Mouse (Mus musculus) right cerebral cortex, postnatal 36 days (tissue): Measurements from ENCODE around the gene Fxr1.
"Not testable (repeated sequence)": the region's sequence is repeated elsewhere in the genome, so short reads cannot be mapped to it uniquely, and the experiment has no call there.

Experiments
- DNase-seq, 2 experiments: peaks; one replicate each; pipeline ENCODE4 v3.0.0; 2022; ENCODE audit warnings: low spot score in 2 of 2, mixed read lengths in 1 of 2

The Fxr1 gene

DNA sequence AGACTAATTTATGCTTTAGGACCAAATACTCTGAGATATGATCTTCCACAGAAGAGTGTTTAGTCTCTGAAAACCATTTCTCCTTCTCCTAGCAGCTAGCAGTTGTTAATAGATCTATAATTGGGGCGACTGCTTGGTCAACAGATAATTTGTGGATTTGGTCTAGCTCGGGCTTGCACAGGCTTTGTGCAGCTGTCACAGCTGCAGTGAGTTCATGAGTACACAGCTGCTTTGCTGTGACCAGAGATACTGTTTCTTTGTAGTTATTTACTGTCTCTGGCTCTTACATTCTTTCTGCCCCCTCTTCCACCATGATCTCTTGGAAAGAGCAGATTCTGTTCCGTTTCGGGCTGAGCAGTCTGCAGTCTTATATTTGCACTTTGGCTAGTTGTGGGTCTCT, 22.2 kb downstream of the Fxr1 start:
- no peak for DNase-seq

DNA sequence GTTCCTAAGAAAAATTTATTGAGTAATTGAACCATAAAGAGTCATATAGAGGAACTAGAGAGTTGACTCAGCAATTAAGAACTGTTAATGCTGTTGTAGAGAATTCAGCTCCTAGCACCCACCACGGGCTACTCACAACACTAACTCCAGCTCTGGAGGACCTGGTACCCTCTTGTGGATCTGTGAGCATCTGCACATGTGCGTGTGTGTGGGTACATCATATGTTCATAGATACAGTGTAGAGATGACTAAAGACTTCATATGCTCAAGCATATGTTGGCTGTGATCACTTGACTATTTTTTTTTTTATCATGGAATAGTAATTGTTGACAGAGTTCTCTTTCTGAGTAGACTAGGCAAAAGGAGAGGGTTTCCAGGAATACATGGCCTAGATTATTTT, 42.6 kb downstream of the Fxr1 start:
- DNase-seq, result no peak

DNA sequence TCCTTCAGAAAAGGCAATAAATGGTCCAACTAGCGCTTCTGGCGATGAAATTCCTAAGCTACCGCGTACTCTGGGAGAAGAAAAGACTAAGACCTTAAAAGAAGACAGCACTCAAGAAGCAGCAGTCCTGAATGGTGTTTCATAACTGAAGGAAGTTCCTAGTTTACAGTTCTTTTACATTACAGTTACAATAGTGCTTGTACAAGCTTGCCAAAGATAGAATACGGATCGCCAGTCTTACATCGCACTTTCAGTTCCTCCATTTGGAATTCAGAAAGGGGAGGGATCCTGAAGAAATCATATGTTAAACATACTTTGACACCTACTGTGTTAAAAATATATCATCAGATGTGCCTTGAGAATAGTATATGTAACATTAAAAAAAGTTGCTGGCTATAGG, 49.2 kb downstream of the Fxr1 start:
- not testable (repeated sequence) for DNase-seq

DNA sequence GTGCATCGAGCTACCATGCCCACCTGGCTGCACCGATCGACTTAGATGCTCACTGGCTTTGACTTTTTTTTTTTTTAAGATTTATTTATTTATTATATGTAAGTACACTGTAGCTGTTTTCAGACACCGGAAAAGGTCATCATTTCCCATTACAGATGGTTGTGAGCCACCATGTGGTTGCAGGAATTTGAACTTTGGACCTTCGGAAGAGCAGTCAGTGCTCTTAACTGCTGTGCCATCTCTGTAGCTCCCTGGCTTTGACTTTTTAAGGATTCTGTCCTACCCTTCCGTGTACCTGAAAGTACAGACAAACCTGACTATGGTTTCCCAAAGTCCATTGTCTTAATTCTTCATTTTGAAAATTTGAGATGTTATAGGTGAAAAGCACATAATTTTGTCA, 53.0 kb downstream of the Fxr1 start:
- no peak for DNase-seq

DNA sequence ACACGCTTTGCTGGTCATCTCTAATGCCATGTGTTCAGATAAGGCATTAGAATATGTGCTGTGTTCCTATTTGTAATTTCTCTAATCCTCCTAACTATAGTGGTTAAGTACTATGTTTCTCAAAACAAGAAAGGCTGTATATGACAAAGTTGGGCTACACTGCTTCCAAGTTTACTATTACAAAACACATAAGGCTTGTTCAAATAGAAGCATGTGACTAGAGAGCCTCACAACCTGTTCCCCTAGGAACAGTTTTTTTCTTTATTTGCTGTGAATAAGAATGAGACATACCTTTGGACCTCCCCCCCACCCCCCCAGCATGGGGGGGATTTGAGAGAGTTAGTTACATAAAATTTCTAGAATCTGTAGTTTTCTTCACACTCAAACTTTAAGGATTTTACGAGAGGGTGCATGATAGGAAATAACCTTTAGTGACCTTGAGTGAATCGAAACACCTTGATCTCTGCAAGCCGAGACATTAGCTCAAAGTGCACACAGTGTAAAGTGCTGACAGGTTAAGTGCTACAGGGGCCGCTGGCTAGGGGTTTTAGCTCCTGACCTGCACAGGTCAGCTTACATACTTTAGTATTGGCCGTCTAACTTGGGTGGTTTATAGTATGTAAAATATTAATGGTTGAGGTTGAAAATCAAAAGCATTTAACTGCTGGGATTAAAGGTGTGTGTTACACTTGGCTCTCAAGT, 56.5 kb downstream of the Fxr1 start:
- DNase-seq, result no peak

DNA sequence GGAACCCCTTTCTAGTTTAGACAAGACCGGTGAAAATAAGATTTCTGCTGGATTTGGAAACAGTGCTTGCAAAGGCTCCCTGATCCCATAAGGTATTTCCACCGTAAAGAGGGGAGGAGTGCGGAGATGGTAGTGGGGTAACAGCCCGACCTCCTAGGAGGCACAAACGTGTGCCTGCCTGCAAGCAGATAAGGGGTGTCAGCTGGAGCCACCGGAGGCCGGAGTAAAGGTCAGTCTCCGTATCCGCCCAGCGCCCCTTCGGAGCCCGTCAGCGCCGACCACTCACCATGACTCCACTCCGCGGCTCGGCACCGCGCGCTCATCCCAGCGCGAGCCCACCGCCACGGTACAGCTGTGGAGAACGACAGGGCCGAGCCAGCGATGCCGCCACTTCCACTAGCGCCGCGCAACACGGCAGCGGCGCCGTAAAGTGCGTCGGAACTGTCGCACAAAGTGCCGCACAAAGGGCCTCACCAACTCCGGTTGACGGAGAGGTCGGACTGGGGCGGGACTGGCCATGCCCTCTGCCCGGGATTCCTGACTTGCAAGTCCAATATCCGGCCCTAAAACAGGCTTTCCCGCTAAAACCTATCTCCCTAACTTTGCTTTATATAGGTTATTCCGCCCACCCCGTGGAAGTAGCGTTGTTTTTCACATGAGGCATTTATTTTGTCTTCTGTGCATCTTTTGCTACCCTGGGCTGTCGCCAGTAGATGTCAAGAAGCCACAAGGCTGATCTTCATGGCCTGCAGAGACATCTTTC, 61.3 kb downstream of the Fxr1 start, which contains the start of gene Dnajc19:
Gene Dnajc19 (minus strand): TSS at position 422 of the 763 bp plus-strand sequence.
- DNase-seq, result peak; percentile 92 to 94

DNA sequence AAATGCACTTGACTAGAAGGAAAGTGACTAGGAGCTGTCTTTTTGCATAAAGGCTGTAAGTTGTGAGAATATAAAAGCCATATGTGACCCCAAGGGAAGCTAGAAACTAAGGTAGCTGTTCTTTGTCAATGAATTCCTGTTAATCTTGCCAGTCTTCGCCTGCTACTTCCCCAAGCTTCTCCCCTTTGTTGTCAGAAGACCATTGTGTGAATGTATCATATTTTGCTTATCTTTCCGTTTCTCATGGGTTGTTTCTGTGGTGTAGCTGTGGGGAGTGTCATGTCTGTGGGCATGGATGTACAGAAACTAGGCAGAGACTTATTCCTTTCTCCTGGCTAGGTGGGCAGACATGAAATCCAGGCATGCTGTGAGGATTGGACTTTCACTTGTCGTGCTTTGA, 62.2 kb downstream of the Fxr1 start:
- DNase-seq, result no peak

DNA sequence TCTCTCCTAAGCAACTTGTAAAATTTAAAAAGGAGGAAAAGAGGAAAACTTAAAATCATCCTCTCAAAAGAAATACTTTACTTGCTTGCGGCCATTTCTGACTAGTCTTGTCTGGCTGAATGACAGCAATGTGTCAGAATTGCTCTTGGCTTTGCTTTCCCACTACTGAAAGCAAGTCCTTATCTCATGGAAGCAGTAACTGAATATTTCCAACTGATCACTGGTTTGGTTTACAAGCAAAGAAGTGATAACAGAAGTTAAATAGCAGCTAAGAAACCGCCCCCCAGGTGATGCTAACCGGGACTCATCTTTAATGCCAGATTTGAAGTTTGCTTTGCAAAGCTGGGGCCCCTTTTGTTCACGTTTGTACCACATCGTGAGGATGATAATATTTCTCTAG, 63.9 kb downstream of the Fxr1 start:
- no peak for DNase-seq

DNA sequence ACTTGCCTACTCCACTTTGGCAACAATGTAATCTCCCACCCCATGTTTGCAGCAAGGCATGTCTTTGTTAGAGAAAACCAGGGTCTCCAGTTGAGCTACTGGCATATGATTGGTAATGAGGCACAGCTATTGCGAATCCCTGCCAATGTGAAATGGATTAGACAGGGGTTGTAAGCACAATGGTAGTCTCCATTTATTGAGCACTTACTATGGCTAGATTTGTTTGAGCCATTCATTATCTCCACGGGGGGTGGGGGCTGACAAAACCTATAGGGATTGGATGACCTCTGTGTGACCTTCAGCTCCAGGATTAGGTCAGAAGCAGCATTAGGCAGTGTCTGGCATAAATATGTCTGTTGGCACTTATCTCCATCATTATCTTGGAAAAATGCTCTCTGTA, 83.1 kb downstream of the Fxr1 start:
- no peak for DNase-seq

DNA sequence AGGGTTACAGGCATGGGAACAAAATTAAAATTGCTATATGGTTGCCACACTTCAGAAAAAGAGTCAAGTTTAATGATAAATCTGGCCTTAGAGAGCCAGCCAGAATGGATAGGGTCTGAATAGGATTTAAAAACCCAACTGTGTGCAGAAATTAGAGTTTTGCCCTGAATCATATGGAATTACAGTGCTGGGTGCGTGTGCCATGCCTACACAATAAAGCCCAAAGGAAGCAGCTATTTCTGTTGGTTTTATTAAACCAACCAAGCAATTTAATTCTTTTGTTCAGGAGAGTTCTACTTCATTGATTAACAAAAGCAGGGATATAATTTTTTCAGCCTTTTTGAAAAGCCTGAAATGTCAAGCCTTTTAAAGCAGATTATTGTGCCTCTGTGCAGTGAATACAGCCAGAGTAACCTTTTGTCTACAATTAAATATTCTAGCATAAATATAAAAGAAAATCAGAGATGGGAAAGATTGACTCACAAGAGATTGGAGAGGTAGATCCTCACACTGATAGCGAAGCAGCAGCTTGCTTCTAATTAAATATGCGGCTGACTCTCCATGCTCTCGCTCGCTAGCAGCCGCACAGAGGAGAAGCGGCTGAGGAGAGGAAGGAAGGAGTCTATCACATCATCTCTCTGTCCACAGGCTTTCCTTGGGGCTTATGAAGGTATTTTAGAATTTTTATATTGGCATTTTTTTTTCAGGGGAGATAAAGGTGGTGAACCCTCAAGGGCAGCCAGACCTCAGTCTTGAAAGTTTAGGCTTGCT, 84.3 kb downstream of the Fxr1 start:
- no peak for DNase-seq

DNA sequence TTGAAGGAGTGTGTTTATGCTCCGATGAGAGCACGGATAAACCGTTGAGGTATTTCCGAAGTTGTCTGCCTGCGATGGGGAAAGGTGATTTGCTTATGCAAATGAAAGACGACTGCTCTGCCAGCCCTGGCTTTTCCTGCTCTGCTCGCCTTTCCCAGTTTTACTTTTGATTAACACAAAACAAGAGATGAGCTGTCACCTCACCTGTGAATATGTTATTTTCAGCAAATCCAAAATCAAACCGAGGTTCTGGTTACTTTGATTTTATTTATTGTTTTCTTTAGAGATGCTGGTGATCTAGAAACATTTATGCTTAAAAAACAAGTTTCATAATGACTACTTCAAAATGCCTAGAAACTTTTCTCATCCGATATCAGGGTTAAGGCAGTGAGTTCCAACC, 86.7 kb downstream of the Fxr1 start:
- no peak for DNase-seq

DNA sequence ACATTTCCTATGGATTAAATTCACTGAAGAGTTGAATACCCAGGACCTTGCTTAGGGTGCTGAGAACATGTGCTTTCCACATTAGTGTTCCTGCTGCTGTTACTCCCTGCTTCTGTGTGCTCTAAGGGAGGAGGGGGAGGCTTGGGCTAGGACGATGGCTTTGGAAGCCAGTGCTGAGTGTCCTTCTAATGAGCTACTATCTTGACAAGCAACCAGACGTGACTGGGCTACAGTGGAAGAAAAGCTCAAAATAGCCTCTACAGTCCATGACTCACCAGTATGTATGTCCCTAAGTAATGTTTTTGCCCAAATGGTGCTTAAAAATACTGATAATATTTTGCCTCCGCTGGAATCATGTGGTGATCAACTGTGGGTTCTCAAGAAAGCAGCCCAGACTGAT, 87.9 kb downstream of the Fxr1 start:
- DNase-seq, result no peak

DNA sequence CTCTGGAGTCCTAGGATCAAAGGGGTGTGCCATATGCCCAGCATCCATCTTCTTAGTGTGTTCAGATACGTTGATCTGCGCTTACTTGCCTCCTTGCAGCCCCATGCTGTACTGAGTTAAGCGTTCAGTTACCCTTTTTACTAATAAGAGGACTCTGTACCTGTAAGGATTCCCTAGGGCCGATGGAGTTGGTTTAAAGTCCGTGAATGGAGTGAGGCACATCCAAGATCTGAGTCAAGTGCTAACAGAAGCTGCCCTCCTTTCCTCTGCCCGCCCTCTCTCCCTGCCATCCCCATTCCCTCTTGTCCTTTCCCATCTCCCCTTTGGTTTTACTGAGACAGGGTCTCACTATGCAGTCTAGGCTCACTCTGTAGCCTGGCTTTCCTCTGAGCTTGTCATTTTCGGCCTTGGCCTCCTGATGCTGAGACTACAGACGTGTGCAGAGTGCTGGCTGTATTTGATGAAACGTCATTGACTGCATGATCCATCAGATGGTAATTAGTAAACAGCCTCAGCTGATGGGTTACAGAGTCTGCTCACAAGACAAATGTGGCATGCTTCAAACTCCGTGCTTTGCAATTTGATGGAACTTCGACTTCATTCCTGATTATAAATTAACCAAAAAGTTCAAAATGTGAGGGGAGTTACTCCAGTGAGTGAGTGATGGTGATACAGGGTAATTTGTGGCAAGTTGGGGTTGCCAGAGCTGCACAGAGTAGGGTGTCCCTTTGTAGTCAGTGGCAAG, 92.4 kb downstream of the Fxr1 start:
- no peak for DNase-seq

DNA sequence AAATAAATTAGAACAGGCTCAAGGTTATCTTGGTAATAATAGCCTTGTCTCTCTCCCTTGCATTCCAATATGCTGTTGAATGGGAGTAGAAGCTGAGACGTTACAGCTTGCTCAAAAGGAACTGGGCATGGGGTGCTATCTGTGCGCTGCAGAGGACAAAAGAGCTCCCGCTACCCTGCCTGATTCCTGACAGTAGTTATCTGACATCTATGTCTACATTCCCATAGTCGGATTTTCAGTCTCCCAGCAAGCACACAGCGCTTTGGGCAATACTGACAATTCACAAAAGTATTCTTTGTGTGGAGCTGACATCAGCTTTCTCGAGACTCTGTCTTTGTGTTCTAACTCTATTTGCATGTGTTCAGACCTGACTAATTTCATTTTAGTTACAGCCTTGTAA, 96.1 kb downstream of the Fxr1 start:
- no peak for DNase-seq

DNA sequence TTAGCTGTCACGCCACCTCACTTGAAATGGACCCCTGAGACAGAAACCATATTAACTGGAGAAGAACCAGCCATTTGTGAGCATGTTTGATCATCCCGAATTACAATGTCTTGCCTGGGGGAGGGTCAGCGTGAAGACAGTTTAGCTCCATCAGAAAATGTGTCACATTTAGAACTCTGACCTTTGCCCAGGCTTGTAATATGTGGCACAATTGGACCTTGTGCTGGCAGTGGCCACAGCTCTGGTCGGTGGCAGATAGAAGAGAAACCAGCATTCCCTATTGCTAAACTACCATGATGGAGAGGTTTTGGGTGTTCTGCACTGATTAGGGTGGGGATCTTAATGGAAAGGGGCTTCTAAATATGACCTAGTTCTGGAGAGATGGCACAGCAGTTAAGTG, 100.1 kb downstream of the Fxr1 start:
- no peak for DNase-seq
